Mouse (Mus musculus) liver, embryonic 14.5 days (tissue): ENCODE measurements around the gene Gm21887.
"Not testable (repeated sequence)": the region's sequence is repeated elsewhere in the genome, so short reads cannot be mapped to it uniquely, and the experiment has no call there.

Source experiments
- CTCF ChIP-seq: IDR thresholded peaks from 2 replicates; pipeline ENCODE4 v1.5.1; 2016; ENCODE audit warnings: antibody characterized with exemption, low read depth, control low read depth
- EP300 ChIP-seq: IDR thresholded peaks from 2 replicates; pipeline ENCODE4 v1.6.1; 2016; ENCODE audit warnings: antibody characterized with exemption, low read depth

DNA sequence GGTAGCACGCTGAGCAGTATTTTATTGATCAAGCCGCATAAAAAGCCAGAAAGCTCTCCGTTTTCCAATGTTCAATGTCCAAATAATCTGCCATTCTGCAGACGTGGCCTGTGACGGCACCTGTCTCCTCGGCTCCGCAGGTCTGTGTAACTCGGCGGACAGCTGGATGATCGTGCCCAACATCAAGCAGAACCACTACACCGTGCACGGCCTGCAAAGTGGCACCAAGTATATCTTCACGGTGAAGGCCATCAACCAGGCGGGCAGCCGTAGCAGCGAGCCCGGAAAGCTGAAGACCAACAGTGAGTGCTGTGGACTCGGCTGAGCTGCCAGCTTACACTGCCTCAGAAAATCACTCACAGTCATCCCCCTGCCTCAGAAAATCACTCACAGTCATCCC is 23.7 kb upstream of the Gm21887 start:
- TF ChIP-seq CTCF, EP300: not testable (repeated sequence)
